Comparison of ENCODE assay signal across 16 mouse cellular contexts in the genomic region with DNA sequence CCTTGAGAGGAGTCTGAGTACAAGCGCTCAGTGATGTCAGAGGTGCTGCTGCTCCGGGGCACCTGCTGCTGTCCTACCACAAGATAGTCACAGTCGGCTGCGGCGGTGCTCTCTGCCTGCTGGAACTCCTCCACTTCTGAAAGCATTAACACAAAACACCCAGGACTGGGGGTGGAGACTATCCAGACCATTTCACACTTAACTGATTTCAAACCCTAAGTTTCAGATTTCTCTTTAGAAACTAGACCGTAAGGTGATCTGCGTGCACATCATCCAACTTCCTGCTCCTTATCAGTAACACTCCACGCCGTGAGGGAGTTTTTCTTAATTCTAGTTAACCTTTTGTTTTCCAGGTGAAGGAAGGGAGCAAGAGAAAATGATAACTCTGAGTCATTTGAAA.
"Had no signal": no experiment of that assay in that cellular context is flagged by ENCODE, and none has a peak within 500 bp of the region (broad histone marks: within the 10 kb centered on the region; RNA-seq: fewer than 3 reads in every experiment).

No protein-coding gene starts in this region.

- H3K4me3 ChIP-seq: layer of hippocampus, adult 2 months; limb, embryonic 13.5 days; midbrain, embryonic 10.5 days; myocyte; neural tube, embryonic 15.5 days had no signal

- H3K4me2 ChIP-seq: limb, embryonic 13.5 days; neural tube, embryonic 15.5 days had no signal

- DNase-seq: kidney, postnatal 36 days; left cerebral cortex, postnatal 4 days; lung, adult 18-20 months; lung, postnatal 10 days; lung, postnatal 4 days; midbrain, embryonic 14.5 days; right cerebral cortex, adult 18-20 months; right cerebral cortex, postnatal 25 days; thymus, postnatal 4 days had no signal

- H3K27me3 ChIP-seq: limb, embryonic 13.5 days; neural tube, embryonic 15.5 days had no signal

- ATAC-seq: inflammation-experienced regulatory T-cells, adult 6 months had no signal

- H3K9me3 ChIP-seq: limb, embryonic 13.5 days; midbrain, embryonic 10.5 days; neural tube, embryonic 15.5 days had no signal

- H3K4me1 ChIP-seq: limb, embryonic 13.5 days; midbrain, embryonic 10.5 days had no signal

- H3K9ac ChIP-seq: limb, embryonic 13.5 days; liver, embryonic 14.5 days; neural tube, embryonic 15.5 days had no signal

- H3K36me3 ChIP-seq: neural tube, embryonic 15.5 days had no signal

- H3K27ac ChIP-seq: layer of hippocampus, adult 2 months; limb, embryonic 13.5 days; liver, embryonic 14.5 days; midbrain, embryonic 10.5 days; neural tube, embryonic 15.5 days had no signal
